Mouse (Mus musculus): ENCODE results near the gene Ttc8. TPM values are rescaled to one million over a fixed set of nuclear protein-coding genes. Genes with fewer than 3 reads are reported as not detected.
A peak's percentile ranks its signal among the peaks of the same experiment; 100 is the strongest.

The Ttc8 gene
- polyA plus RNA-seq, 1 experiment from 2014 or later = 40.0 TPM

DNA sequence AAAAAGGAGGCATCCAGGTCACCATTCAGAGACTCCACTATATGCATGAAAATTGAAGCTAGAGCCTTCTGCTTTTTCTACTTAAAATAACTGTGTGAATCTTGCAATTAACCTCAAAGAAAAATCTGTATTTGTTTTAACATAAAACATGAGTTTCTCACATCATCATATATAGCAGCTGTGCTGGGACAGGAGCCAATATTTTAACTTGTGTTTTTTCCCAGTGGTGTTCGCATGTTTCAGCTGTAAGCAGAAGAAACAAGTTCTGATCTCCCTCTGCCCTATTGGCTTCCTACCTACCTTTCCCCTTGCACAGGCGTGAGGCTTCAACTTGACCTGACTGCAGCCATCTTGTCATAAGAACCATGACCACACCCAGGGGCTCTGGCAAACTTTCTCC lies 64.4 kb downstream of the Ttc8 start:
- H3K36me3 ChIP-seq (replicated peaks) = peaks cover 42% of the 10 kb centered on the region

GRCm38 (mm10) chr12:98991076-98991829 lies 70.9 kb downstream of the Ttc8 start:
- Histone ChIP-seq H3K27ac (0 out of 2 replicates have a peak overlapping the region, but pooled peaks have one; percentile 20), H3K27me3 (ENCODE audit: poor library complexity, severe bottlenecking) (no peaks in the 10 kb centered on the region), H3K4me1 (peaks cover 6% of the 10 kb centered on the region; the same call in 1 of the 2 replicates), H3K36me3 (replicated peaks) (no peaks in the 10 kb centered on the region; the same call in 1 of the 2 replicates), H3K4me3 (no peak overlapping the region), H3K9me3 (no peaks in the 10 kb centered on the region)
- WGBS = 83% methylated on average over 2 of the region's 2 CpGs
- no peak for DNase-seq (ENCODE audit: extremely low spot score, low spot score)

More for the DNA sequence above, 64.4 kb downstream of the Ttc8 start:
- no peaks in the 10 kb centered on the region for H3K9me3 ChIP-seq
- no peaks in the 10 kb centered on the region for H3K4me1 ChIP-seq
- no peaks in the 10 kb centered on the region for H3K27me3 ChIP-seq (ENCODE audit: poor library complexity, severe bottlenecking)
- WGBS = 95% methylated on average over 2 of the region's 2 CpGs
- H3K27ac ChIP-seq = no peak overlapping the region
- no peak overlapping the region for H3K4me3 ChIP-seq
- no peak for DNase-seq (ENCODE audit: extremely low spot score, low spot score)

- peaks cover 11% of the 10 kb centered on the region for H3K4me1 ChIP-seq
- 91% methylated on average over 3 of the region's 3 CpGs for WGBS
- H3K36me3 ChIP-seq (replicated peaks) = no peaks in the 10 kb centered on the region
- no peaks in the 10 kb centered on the region for H3K27me3 ChIP-seq (ENCODE audit: poor library complexity, severe bottlenecking)
- no peak overlapping the region for H3K27ac ChIP-seq
- DNase-seq (ENCODE audit: extremely low spot score, low spot score) = no peak
- H3K9me3 ChIP-seq = no peaks in the 10 kb centered on the region
- H3K4me3 ChIP-seq = no peak overlapping the region
Measured at GRCm38 (mm10) chr12:98991830-98992216, 71.4 kb downstream of the Ttc8 start.

DNA sequence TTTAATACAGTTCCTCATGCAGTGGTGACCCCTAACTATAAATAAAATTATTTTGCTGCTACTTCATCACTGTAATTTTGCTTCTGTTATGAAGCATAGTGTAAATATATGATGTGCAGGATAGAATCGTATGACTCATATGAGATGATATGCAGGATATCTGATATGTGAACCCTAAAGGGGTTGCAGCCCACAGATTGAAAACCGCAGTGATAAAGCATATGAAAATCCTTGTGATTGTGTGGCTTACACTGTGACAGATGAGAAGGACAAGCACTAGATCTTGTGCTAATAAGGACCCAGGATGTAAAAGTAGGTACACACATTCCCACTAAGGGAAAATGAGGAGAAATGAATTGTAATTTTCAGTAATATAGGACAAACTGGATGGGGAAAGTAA lies 73.4 kb downstream of the Ttc8 start:
- H3K27ac ChIP-seq = no peak overlapping the region

DNA sequence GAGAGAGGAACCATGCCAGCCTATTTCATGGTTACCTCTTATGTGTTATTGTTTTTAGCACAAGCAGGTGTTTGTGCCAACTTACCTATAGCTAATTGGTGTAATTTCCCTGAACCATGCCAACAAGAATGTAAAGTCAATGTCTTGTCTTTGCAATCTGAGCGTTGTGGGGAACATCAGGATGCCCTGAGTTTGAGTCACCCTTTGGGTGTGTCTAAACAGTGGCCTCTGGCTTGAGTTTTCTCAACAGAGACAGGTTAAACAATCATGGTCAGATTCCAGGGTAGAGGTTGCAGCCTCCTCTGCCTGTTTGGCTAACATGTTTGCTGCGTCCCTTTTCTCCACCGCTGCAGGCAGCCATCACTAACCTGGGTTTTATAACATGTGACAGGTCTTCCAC lies 74.0 kb downstream of the Ttc8 start:
- Histone ChIP-seq H3K4me3 (no peak overlapping the region), H3K36me3 (replicated peaks) (no peaks in the 10 kb centered on the region), H3K27ac (no peak overlapping the region), H3K9me3 (no peaks in the 10 kb centered on the region), H3K4me1 (peaks cover 13% of the 10 kb centered on the region), H3K27me3 (ENCODE audit: poor library complexity, severe bottlenecking) (no peaks in the 10 kb centered on the region)
- no peak for DNase-seq (ENCODE audit: extremely low spot score, low spot score)
- 93% methylated on average over 3 of the region's 3 CpGs for WGBS

More for the DNA sequence above, 73.4 kb downstream of the Ttc8 start:
- no peaks in the 10 kb centered on the region for H3K36me3 ChIP-seq (replicated peaks)
- WGBS = 95% methylated on average over 2 of the region's 2 CpGs
- no peaks in the 10 kb centered on the region for H3K9me3 ChIP-seq
- H3K4me1 ChIP-seq = peaks cover 13% of the 10 kb centered on the region
- H3K27me3 ChIP-seq (ENCODE audit: poor library complexity, severe bottlenecking) = no peaks in the 10 kb centered on the region
- DNase-seq (ENCODE audit: extremely low spot score, low spot score) = no peak
- no peak overlapping the region for H3K4me3 ChIP-seq

- WGBS = 92% methylated on average over 1 of the region's 1 CpGs
- Histone ChIP-seq H3K4me3 (no peak overlapping the region), H3K36me3 (replicated peaks) (no peaks in the 10 kb centered on the region), H3K4me1 (peaks cover 13% of the 10 kb centered on the region), H3K27ac (no peak overlapping the region), H3K9me3 (no peaks in the 10 kb centered on the region), H3K27me3 (ENCODE audit: poor library complexity, severe bottlenecking) (no peaks in the 10 kb centered on the region)
- DNase-seq (ENCODE audit: extremely low spot score, low spot score) = no peak
Measured at GRCm38 (mm10) chr12:98995881-98996280, 75.5 kb downstream of the Ttc8 start.

DNA sequence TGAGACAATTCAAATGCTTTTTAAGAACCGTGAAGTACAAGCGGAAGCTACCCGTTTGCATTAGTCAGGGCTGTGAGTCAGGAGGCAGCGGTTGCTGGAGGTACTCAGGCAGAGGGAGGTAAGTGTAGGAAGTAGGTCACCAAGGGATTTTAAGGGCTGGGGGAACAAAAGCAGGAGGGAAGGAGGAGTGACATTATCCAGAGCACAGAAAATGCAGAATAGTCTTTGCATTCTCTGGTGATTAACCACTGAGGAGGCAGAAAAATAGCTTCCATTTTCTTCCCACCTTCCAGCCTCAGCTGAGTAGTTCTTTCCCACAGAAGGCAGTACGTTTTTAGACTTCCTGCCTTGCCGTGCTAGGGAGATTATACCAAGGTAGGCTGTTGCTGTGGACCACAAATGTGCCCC lies 76.2 kb downstream of the Ttc8 start:
- Histone ChIP-seq H3K4me1 (peaks cover 8% of the 10 kb centered on the region), H3K9me3 (no peaks in the 10 kb centered on the region), H3K27ac (peak overlapping the region; percentile 0; the same call in 1 of the 2 replicates), H3K36me3 (replicated peaks) (no peaks in the 10 kb centered on the region), H3K27me3 (ENCODE audit: poor library complexity, severe bottlenecking) (no peaks in the 10 kb centered on the region), H3K4me3 (no peak overlapping the region)
- DNase-seq (ENCODE audit: extremely low spot score, low spot score) = no peak
- 33% methylated on average over 6 of the region's 6 CpGs for WGBS

GRCm38 (mm10) chr12:98997046-98997445 lies 76.7 kb downstream of the Ttc8 start:
- Histone ChIP-seq H3K27me3 (ENCODE audit: poor library complexity, severe bottlenecking) (no peaks in the 10 kb centered on the region), H3K27ac (peak overlapping the region; percentile 0; the same call in 1 of the 2 replicates)
- WGBS = 91% methylated on average over 5 of the region's 5 CpGs

DNA sequence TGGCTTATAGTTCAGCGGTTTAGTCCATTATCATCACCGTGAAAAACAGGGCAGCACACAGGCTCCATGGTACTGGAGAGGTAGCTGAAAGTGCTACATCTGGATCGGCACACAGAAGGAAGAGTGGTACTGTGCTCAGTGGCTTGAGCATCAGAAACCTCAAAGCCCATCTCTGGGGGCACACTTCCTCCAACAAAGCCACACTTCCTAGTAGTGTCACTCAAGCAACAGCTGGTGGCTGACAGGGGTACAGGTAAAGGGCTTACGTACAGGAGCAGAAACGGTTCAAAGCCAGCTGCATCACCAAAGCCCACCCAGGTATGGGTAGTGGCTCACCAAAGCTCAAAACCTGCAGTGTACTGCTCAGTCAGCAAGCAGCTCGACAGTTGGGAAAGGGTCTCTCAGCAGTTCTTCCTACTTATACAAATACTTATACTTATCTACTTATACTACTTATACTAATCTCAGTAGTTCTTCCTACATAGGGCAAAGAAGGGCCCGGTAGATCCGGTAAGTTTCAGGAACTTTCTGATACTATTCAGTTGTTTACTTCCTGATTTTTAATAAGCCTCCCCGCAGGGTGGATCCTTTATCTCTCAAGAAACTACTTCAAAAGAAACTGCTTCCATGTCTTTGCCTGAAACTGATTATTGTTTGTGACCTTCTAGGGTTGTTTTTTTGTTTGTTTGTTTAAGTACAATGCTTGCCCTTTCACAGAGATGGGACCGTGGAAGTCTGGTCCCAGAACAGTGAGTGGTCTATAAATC lies 78.5 kb downstream of the Ttc8 start:
- H3K27me3 ChIP-seq (ENCODE audit: poor library complexity, severe bottlenecking) = no peaks in the 10 kb centered on the region
- DNase-seq (ENCODE audit: extremely low spot score, low spot score) = no peak
- whole genome bisulfite sequencing = 89% methylated on average over 10 of the region's 10 CpGs
- 0 out of 2 replicates have a peak overlapping the region, but pooled peaks have one; percentile 30 for H3K27ac ChIP-seq
- no peaks in the 10 kb centered on the region for H3K9me3 ChIP-seq
- H3K4me3 ChIP-seq = no peak overlapping the region
- H3K4me1 ChIP-seq = peaks cover 10% of the 10 kb centered on the region
- no peaks in the 10 kb centered on the region for H3K36me3 ChIP-seq (replicated peaks)

More at GRCm38 (mm10) chr12:98997046-98997445, 76.7 kb downstream of the Ttc8 start:
- Histone ChIP-seq H3K4me3 (no peak overlapping the region), H3K9me3 (no peaks in the 10 kb centered on the region), H3K4me1 (peaks cover 8% of the 10 kb centered on the region), H3K36me3 (replicated peaks) (no peaks in the 10 kb centered on the region)
- DNase-seq (ENCODE audit: extremely low spot score, low spot score) = no peak

DNA sequence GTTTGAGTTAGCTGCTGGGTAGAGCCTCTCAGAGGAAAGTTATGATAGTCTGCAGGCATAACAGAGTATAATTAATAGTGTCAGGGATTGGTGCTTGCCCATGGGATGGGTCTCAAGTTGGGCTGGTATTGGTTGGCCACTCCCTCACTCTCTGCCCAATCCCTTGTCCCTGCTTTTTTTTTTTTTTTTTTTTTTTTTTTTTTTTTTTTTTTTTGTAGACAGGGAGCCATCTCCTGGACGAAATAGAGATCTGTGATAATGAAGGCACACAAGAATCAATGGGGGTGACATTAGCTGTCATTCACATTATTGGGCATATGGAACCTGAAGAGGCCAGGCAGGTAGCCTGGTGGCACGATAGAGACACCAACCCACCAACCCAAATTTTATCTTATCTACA lies 79.9 kb downstream of the Ttc8 start:
- WGBS = 81% methylated on average over 2 of the region's 2 CpGs
- H3K9me3 ChIP-seq = no peaks in the 10 kb centered on the region
- H3K27me3 ChIP-seq (ENCODE audit: poor library complexity, severe bottlenecking) = no peaks in the 10 kb centered on the region
- no peak overlapping the region for H3K4me3 ChIP-seq
- H3K36me3 ChIP-seq (replicated peaks) = no peaks in the 10 kb centered on the region
- no peak overlapping the region for H3K27ac ChIP-seq
- H3K4me1 ChIP-seq = peaks cover 10% of the 10 kb centered on the region
- no peak for DNase-seq (ENCODE audit: extremely low spot score, low spot score)

DNA sequence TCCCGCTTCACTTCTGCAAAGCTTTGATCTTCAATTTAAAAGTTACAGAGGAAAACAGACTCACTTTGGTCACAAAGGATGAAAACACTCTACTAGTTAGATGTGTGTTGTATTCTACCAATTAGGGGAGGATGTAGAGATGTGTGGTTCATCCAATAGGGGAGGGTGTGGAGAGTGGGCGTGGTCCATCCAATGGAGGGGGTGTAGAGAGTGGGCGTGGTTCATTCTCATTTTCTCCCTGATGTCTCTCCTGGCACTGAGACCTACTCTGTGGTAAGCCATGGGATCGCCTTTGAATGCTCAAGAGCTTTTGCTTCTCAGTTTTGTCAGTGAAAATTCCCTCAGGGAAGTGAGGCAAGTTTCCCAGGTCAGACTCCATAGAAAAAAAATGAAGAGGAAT lies 82.7 kb downstream of the Ttc8 start:
- Histone ChIP-seq H3K36me3 (replicated peaks) (no peaks in the 10 kb centered on the region), H3K27me3 (ENCODE audit: poor library complexity, severe bottlenecking) (peaks cover 5% of the 10 kb centered on the region; the same call in 1 of the 2 replicates), H3K9me3 (no peaks in the 10 kb centered on the region), H3K27ac (0 out of 2 replicates have a peak overlapping the region, but pooled peaks have one; percentile 7), H3K4me3 (no peak overlapping the region), H3K4me1 (peaks cover 6% of the 10 kb centered on the region)
- no peak for DNase-seq (ENCODE audit: extremely low spot score, low spot score)
- WGBS = 78% methylated on average over 4 of the region's 4 CpGs

GRCm38 (mm10) chr12:99004752-99005151 lies 84.4 kb downstream of the Ttc8 start:
- no peak for DNase-seq (ENCODE audit: extremely low spot score, low spot score)
- no peaks in the 10 kb centered on the region for H3K36me3 ChIP-seq (replicated peaks)

GRCm38 (mm10) chr12:99008786-99009185 lies 88.4 kb downstream of the Ttc8 start:
- H3K9me3 ChIP-seq = peaks cover 2% of the 10 kb centered on the region; the same call in 1 of the 2 replicates
- peaks cover 55% of the 10 kb centered on the region for H3K4me1 ChIP-seq
- no peak overlapping the region for H3K4me3 ChIP-seq
- no peak for DNase-seq (ENCODE audit: extremely low spot score, low spot score)
- peak overlapping the region; percentile 64 for H3K27ac ChIP-seq
- peaks cover 5% of the 10 kb centered on the region; the same call in 1 of the 2 replicates for H3K27me3 ChIP-seq (ENCODE audit: poor library complexity, severe bottlenecking)
- WGBS = 71% methylated on average over 1 of the region's 1 CpGs
- H3K36me3 ChIP-seq (replicated peaks) = no peaks in the 10 kb centered on the region

More at GRCm38 (mm10) chr12:99004752-99005151, 84.4 kb downstream of the Ttc8 start:
- no peak overlapping the region for H3K27ac ChIP-seq
- peaks cover 23% of the 10 kb centered on the region for H3K4me1 ChIP-seq
- 97% methylated on average over 2 of the region's 2 CpGs for WGBS
- no peaks in the 10 kb centered on the region for H3K9me3 ChIP-seq
- no peak overlapping the region for H3K4me3 ChIP-seq
- peaks cover 5% of the 10 kb centered on the region; the same call in 1 of the 2 replicates for H3K27me3 ChIP-seq (ENCODE audit: poor library complexity, severe bottlenecking)
